Mouse (Mus musculus) intestine, embryonic 16.5 days (tissue): ENCODE data around the gene Mfsd6. TPM values are rescaled to one million over a fixed set of nuclear protein-coding genes. Genes with fewer than 3 reads are reported as not detected.
"Not testable (repeated sequence)": the region's sequence is repeated elsewhere in the genome, so short reads cannot be mapped to it uniquely, and the experiment has no call there.

ENCODE experiments used
- ATAC-seq: fragments of 200-750 bp; cut with Nextera tagmentation; 2 replicates; pipeline ENCODE4 v1.8.0; 2017; ENCODE audit warnings: moderate TSS enrichment, moderate library complexity
- H3K27ac ChIP-seq: fragments of 300-500 bp; sonication (generic); 2 replicates; pipeline ENCODE4 v1.5.1; 2014; ENCODE audit warnings: mild to moderate bottlenecking, low read length
- H3K27me3 ChIP-seq: fragments of 300-500 bp; sonication (generic); replicated peaks from 2 replicates; pipeline ENCODE4 v1.6.1; 2014; ENCODE audit warnings: low read length, control low read depth, mixed read lengths; ENCODE audit not compliant: control insufficient read depth, insufficient read depth
- H3K36me3 ChIP-seq: fragments of 300-500 bp; sonication (generic); 2 replicates; pipeline ENCODE4 v1.6.1; 2014; ENCODE audit warnings: low read length, control low read depth; ENCODE audit not compliant: control insufficient read depth, insufficient read depth
- H3K4me1 ChIP-seq: fragments of 300-500 bp; sonication (generic); 2 replicates; pipeline ENCODE4 v1.6.1; 2014; ENCODE audit warnings: low read length, control low read depth, mixed read lengths; ENCODE audit not compliant: control insufficient read depth, insufficient read depth
- H3K4me2 ChIP-seq: fragments of 300-500 bp; sonication (generic); 2 replicates; pipeline ENCODE4 v1.6.1; 2014; ENCODE audit warnings: low read depth, low read length, control low read depth
- H3K4me3 ChIP-seq: fragments of 300-500 bp; sonication (generic); 2 replicates; pipeline ENCODE4 v1.5.1; 2014; ENCODE audit warnings: mild to moderate bottlenecking, low read length
- H3K9ac ChIP-seq: fragments of 300-500 bp; sonication (generic); 2 replicates; pipeline ENCODE4 v1.6.1; 2014; ENCODE audit warnings: low read depth, low read length
- H3K9me3 ChIP-seq: fragments of 300-500 bp; sonication (generic); 2 replicates; pipeline ENCODE4 v1.6.1; 2016; ENCODE audit warnings: low read length, control low read depth; ENCODE audit not compliant: control insufficient read depth
- WGBS: fragments of 180-500 bp; shearing (Covaris S2); extraction: QIAGEN DNeasy Blood & Tissue Kit; methylation state at CpG from one replicate; pipeline ENCODE4 v1.1.7; 2014; 5-methylcytosine and 5-hydroxymethylcytosine counted together
- polyA plus RNA-seq: library from polyadenylated mRNA; unstranded; fragments of >200 nt; fragmentation: Nextera tagmentation; extraction: Ambion mirVana; gene quantifications from 2 replicates; pipeline ENCODE4 v1.2.1, GENCODE M21; 2015

Gene Mfsd6
- polyA plus RNA-seq, 1 experiment from 2014 or later = 3.6 TPM

- ATAC-seq = no peak
- Histone ChIP-seq H3K27ac (no peak overlapping the region), H3K27me3 (no peaks in the 10 kb centered on the region), H3K9me3 (no peaks in the 10 kb centered on the region), H3K4me1 (no peaks in the 10 kb centered on the region; the same call in 1 of the 2 replicates), H3K4me3 (no peak overlapping the region), H3K4me2 (no peak overlapping the region), H3K36me3 (no peaks in the 10 kb centered on the region), H3K9ac (no peak overlapping the region)
- WGBS = 53% methylated on average over 3 of the region's 3 CpGs
These were observed 9.1 kb downstream of the Mfsd6 start for GRCm38 (mm10) chr1:52718068-52718748.

- Histone ChIP-seq H3K4me2 (no peak overlapping the region), H3K4me3 (no peak overlapping the region), H3K36me3 (no peaks in the 10 kb centered on the region), H3K9me3 (no peaks in the 10 kb centered on the region), H3K27me3 (no peaks in the 10 kb centered on the region), H3K9ac (no peak overlapping the region), H3K4me1 (no peaks in the 10 kb centered on the region; the same call in 1 of the 2 replicates), H3K27ac (no peak overlapping the region)
- 84% methylated on average over 1 of the region's 1 CpGs for WGBS
- no peak for ATAC-seq
These were observed 12.8 kb downstream of the Mfsd6 start for GRCm38 (mm10) chr1:52714451-52714850.

GRCm38 (mm10) chr1:52714021-52714420 lies 13.2 kb downstream of the Mfsd6 start:
- Histone ChIP-seq H3K4me3 (no peak overlapping the region), H3K9ac (no peak overlapping the region), H3K4me2 (no peak overlapping the region), H3K36me3 (no peaks in the 10 kb centered on the region), H3K9me3 (no peaks in the 10 kb centered on the region), H3K27me3 (no peaks in the 10 kb centered on the region), H3K27ac (no peak overlapping the region), H3K4me1 (no peaks in the 10 kb centered on the region; the same call in 1 of the 2 replicates)
- 41% methylated on average over 3 of the region's 3 CpGs for WGBS
- no peak for ATAC-seq

GRCm38 (mm10) chr1:52708745-52709144 lies 18.5 kb downstream of the Mfsd6 start:
- no peak for ATAC-seq
- H3K4me1 ChIP-seq = no peaks in the 10 kb centered on the region
- 68% methylated on average over 6 of the region's 6 CpGs for WGBS

GRCm38 (mm10) chr1:52707030-52707429 lies 20.2 kb downstream of the Mfsd6 start:
- no peak overlapping the region for H3K4me2 ChIP-seq
- no peaks in the 10 kb centered on the region for H3K9me3 ChIP-seq
- no peak overlapping the region for H3K27ac ChIP-seq
- no peaks in the 10 kb centered on the region for H3K4me1 ChIP-seq
- H3K4me3 ChIP-seq = no peak overlapping the region
- no peaks in the 10 kb centered on the region for H3K27me3 ChIP-seq
- no peaks in the 10 kb centered on the region for H3K36me3 ChIP-seq
- no peak overlapping the region for H3K9ac ChIP-seq
- ATAC-seq = no peak
- 88% methylated on average over 3 of the region's 3 CpGs for WGBS

More at GRCm38 (mm10) chr1:52708745-52709144, 18.5 kb downstream of the Mfsd6 start:
- H3K9ac ChIP-seq = no peak overlapping the region
- no peak overlapping the region for H3K4me2 ChIP-seq
- H3K27me3 ChIP-seq = no peaks in the 10 kb centered on the region
- H3K9me3 ChIP-seq = no peaks in the 10 kb centered on the region
- H3K4me3 ChIP-seq = no peak overlapping the region
- no peaks in the 10 kb centered on the region for H3K36me3 ChIP-seq
- H3K27ac ChIP-seq = no peak overlapping the region

GRCm38 (mm10) chr1:52702738-52703491 lies 24.3 kb downstream of the Mfsd6 start:
- no peaks in the 10 kb centered on the region for H3K9me3 ChIP-seq
- H3K4me2 ChIP-seq = no peak overlapping the region
- H3K4me3 ChIP-seq = no peak overlapping the region
- ATAC-seq = no peak
- H3K36me3 ChIP-seq = no peaks in the 10 kb centered on the region
- 80% methylated on average over 7 of the region's 7 CpGs for WGBS
- H3K27ac ChIP-seq = no peak overlapping the region
- H3K27me3 ChIP-seq = no peaks in the 10 kb centered on the region
- no peaks in the 10 kb centered on the region for H3K4me1 ChIP-seq
- H3K9ac ChIP-seq = no peak overlapping the region

- WGBS = 89% methylated on average over 1 of the region's 1 CpGs
These were observed 25.3 kb downstream of the Mfsd6 start for GRCm38 (mm10) chr1:52701941-52702340.

GRCm38 (mm10) chr1:52694456-52694855 lies 32.8 kb downstream of the Mfsd6 start:
- not testable (repeated sequence) for ATAC-seq, H3K27ac ChIP-seq, H3K27me3 ChIP-seq, H3K9ac ChIP-seq, H3K36me3 ChIP-seq, H3K4me3 ChIP-seq, H3K4me1 ChIP-seq, H3K4me2 ChIP-seq, H3K9me3 ChIP-seq
- 94% methylated on average over 13 of the region's 13 CpGs for WGBS

More at GRCm38 (mm10) chr1:52701941-52702340, 25.3 kb downstream of the Mfsd6 start:
- H3K27me3 ChIP-seq = no peaks in the 10 kb centered on the region
- H3K4me1 ChIP-seq = no peaks in the 10 kb centered on the region
- H3K36me3 ChIP-seq = no peaks in the 10 kb centered on the region
- ATAC-seq = no peak
- H3K4me3 ChIP-seq = no peak overlapping the region
- H3K4me2 ChIP-seq = no peak overlapping the region
- no peaks in the 10 kb centered on the region for H3K9me3 ChIP-seq
- H3K27ac ChIP-seq = no peak overlapping the region
- H3K9ac ChIP-seq = no peak overlapping the region

- peak; percentile 85 for ATAC-seq
- H3K9me3 ChIP-seq = no peaks in the 10 kb centered on the region
- no peaks in the 10 kb centered on the region for H3K27me3 ChIP-seq
- no peak overlapping the region for H3K4me3 ChIP-seq
- WGBS = 52% methylated on average over 8 of the region's 8 CpGs
- no peaks in the 10 kb centered on the region for H3K4me1 ChIP-seq
- no peaks in the 10 kb centered on the region for H3K36me3 ChIP-seq
- H3K27ac ChIP-seq = 0 out of 2 replicates have a peak overlapping the region, but pooled peaks have one; percentile 48
- H3K9ac ChIP-seq = no peak overlapping the region
- no peak overlapping the region for H3K4me2 ChIP-seq
These were observed 39.6 kb downstream of the Mfsd6 start for GRCm38 (mm10) chr1:52687636-52688035.
